Mouse (Mus musculus): ENCODE measurements around the gene Rpl10l. TPM values are rescaled to one million over a fixed set of nuclear protein-coding genes. Genes with fewer than 3 reads are reported as not detected.

Gene Rpl10l
- total RNA-seq (2012; rRNA removed), result not detected in 2 replicates
- total RNA-seq (2014; rRNA removed), result not detected in 2 replicates
- not detected in 2 replicates for polyA plus RNA-seq (2012; ENCODE audit: insufficient read length, low read depth)

DNA sequence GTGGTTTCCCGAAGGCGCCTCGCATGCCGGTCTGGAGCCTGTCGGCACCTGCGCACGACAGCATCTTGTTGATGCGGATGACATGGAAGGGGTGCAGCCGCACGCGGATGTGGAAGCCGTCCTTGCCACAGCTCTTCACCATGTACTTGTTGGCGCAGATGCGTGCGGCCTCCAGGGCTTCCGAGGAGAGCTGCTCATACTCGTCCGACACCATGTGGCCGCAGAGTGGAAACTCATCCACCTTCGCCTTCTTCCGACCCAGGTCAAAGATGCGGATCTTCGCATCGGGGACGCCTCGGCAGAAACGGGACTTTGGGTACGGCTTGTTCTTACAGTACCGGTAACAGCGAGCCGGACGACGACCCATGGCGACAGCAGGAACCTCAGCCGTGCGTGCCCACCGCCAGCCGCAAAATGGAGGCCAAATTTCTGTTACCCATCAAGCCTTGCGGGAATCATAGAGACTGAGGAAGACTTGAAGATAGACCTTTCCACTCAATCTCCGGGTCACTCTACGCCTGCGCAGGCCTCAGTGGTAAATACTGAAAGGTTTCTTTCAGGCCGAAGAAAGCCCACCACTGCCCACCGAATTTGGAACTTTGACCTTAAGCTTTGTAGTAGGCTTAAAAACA, at the start of gene Rpl10l:
Gene Rpl10l (minus strand): TSS at position 411 of the 632 bp plus-strand sequence.
- H3K4me3 ChIP-seq (replicated peaks in 1 of 3; ENCODE audit: low read depth in 2 of 3, low read length in 2 of 3, poor library complexity in 1 of 3), result no peak within 1 kb of the TSS
- no peak for TF ChIP-seq PAX5 (IDR thresholded peaks at IDR 0.05; ENCODE audit: low read length)
- TF ChIP-seq MAZ (IDR thresholded peaks at IDR 0.05; ENCODE audit: low read depth, low read length), result no peak
- no peak for TF ChIP-seq JUN (IDR thresholded peaks at IDR 0.05; ENCODE audit: insufficient read depth, low read depth, low read length)
- no peak within 1 kb of the TSS for H3K27ac ChIP-seq (ENCODE audit: insufficient read depth, low read depth)
- H3K4me2 ChIP-seq (ENCODE audit: insufficient read depth, low read depth, poor library complexity, severe bottlenecking), result no peak within 1 kb of the TSS
- dilution Hi-C loops (cut with MboI; ENCODE audit: extremely low pct_ligation_motif_present, extremely low pct_unique_long_range_greater_than_20kb, low sequenced_read_pairs) (no loop called here), in situ Hi-C loops (cut with MboI; ENCODE audit: low pct_ligation_motif_present, low pct_unique_long_range_greater_than_20kb, low sequenced_read_pairs) (no loop called here)
- no peak within 1 kb of the TSS for H3K9ac ChIP-seq (ENCODE audit: insufficient read depth, low read depth)
- H3K27me3 ChIP-seq (replicated peaks), result no peaks in the 10 kb centered on the region
- H3K36me3 ChIP-seq (replicated peaks in 1 of 2; ENCODE audit: control insufficient read depth in 1 of 2, insufficient read depth in 1 of 2, low read length in 1 of 2), result no peaks in the 10 kb centered on the region
- DNase-seq (ENCODE audit: extremely low read depth), result no peak
- H3K9me3 ChIP-seq (replicated peaks; ENCODE audit: low read length), result peaks cover 3% of the 10 kb centered on the region
- H3K79me2 ChIP-seq (replicated peaks; ENCODE audit: control insufficient read depth, extremely low read depth, insufficient read depth, poor library complexity, severe bottlenecking), result no peaks in the 10 kb centered on the region
- no peaks in the 10 kb centered on the region for H3K4me1 ChIP-seq (ENCODE audit: control insufficient read depth in 1 of 2, insufficient read depth in 2 of 2)

DNA sequence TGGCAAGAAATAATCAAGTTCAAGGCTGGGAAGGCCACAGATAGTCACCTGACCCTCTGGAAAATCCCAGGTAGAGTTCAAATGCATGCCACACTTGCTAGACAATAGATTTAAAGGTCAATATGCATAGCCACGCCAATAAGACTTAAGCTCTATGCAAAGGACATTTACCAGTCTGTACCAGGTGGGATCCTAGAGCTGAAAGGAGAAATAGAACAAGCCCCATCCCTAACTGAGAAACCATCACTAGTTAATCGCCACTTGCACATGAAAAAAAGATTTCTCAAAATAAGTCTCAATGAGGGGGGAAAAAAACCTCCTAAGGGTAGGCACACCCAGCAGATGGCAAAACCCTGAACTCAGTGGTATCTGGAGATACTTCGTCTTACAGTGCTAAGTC, 8.3 kb downstream of the Rpl10l start:
- in situ Hi-C loops (cut with MboI; ENCODE audit: low pct_ligation_motif_present, low pct_unique_long_range_greater_than_20kb, low sequenced_read_pairs), result no loop called here
- no peak for TF ChIP-seq POLR2AphosphoS2 (IDR thresholded peaks at IDR 0.05; ENCODE audit: low read depth, low read length)
- no peak for TF ChIP-seq ZNF384 (IDR thresholded peaks at IDR 0.05; ENCODE audit: low read depth, low read length)
- no peak for TF ChIP-seq ZKSCAN1 (IDR thresholded peaks at IDR 0.05; ENCODE audit: borderline replicate concordance, low read depth, low read length)
- no peak for TF ChIP-seq ELF1 (IDR thresholded peaks at IDR 0.05; ENCODE audit: low read depth, low read length)
- TF ChIP-seq MAX (IDR thresholded peaks at IDR 0.05; ENCODE audit: low read length), result no peak
- no peak for TF ChIP-seq RAD21 (IDR thresholded peaks at IDR 0.05; ENCODE audit: low read depth, low read length)
- TF ChIP-seq SMC3 (IDR thresholded peaks at IDR 0.05; ENCODE audit: low read depth, low read length), result no peak
- TF ChIP-seq JUND (conservative IDR thresholded peaks at IDR 0.05; ENCODE audit: low read depth, low read length), result no peak
- TF ChIP-seq CTCF (conservative IDR thresholded peaks at IDR 0.05 in 1 of 2, IDR thresholded peaks at IDR 0.05 in 1 of 2; ENCODE audit: low read depth in 2 of 2, low read length in 2 of 2), result no peak
- TF ChIP-seq SIN3A (IDR thresholded peaks at IDR 0.05; ENCODE audit: low read length), result no peak
- TF ChIP-seq PAX5 (IDR thresholded peaks at IDR 0.05; ENCODE audit: low read length), result no peak
- TF ChIP-seq RCOR1 (conservative IDR thresholded peaks at IDR 0.05; ENCODE audit: low read depth, low read length), result no peak
- TF ChIP-seq ETS1 (conservative IDR thresholded peaks at IDR 0.05; ENCODE audit: low read depth, low read length), result no peak
- TF ChIP-seq NELFE (IDR thresholded peaks at IDR 0.05; ENCODE audit: low read depth, low read length), result no peak
- TF ChIP-seq MXI1 (IDR thresholded peaks at IDR 0.05; ENCODE audit: low read depth, low read length), result no peak
- TF ChIP-seq MEF2A (IDR thresholded peaks at IDR 0.05; ENCODE audit: borderline replicate concordance, low read depth, low read length), result no peak
- TF ChIP-seq MYC (IDR thresholded peaks at IDR 0.05; ENCODE audit: low read depth, low read length), result no peak
- TF ChIP-seq BHLHE40 (IDR thresholded peaks at IDR 0.05; ENCODE audit: low read depth, low read length), result no peak
- no peaks in the 10 kb centered on the region for H3K27me3 ChIP-seq (replicated peaks)

More for the DNA sequence above, 8.3 kb downstream of the Rpl10l start:
- no peak overlapping the region for H3K27ac ChIP-seq (ENCODE audit: insufficient read depth, low read depth)
- no peak for DNase-seq (ENCODE audit: extremely low read depth)
- H3K36me3 ChIP-seq (replicated peaks in 1 of 2; ENCODE audit: control insufficient read depth in 1 of 2, insufficient read depth in 1 of 2, low read length in 1 of 2), result no peaks in the 10 kb centered on the region
- H3K4me1 ChIP-seq (ENCODE audit: control insufficient read depth in 1 of 2, insufficient read depth in 2 of 2), result peaks cover 0 to 5% of the 10 kb centered on the region in 2 experiments; a peak in 2 of 4 replicates
- no peaks in the 10 kb centered on the region for H3K79me2 ChIP-seq (replicated peaks; ENCODE audit: control insufficient read depth, extremely low read depth, insufficient read depth, poor library complexity, severe bottlenecking)
- dilution Hi-C loops (cut with MboI; ENCODE audit: extremely low pct_ligation_motif_present, extremely low pct_unique_long_range_greater_than_20kb, low sequenced_read_pairs), result no loop called here
- no peak overlapping the region for H3K4me3 ChIP-seq (replicated peaks in 1 of 3; ENCODE audit: low read depth in 2 of 3, low read length in 2 of 3, poor library complexity in 1 of 3)
- H3K4me2 ChIP-seq (ENCODE audit: insufficient read depth, low read depth, poor library complexity, severe bottlenecking), result no peak overlapping the region
- peaks cover 2% of the 10 kb centered on the region for H3K9me3 ChIP-seq (replicated peaks; ENCODE audit: low read length)
- H3K9ac ChIP-seq (ENCODE audit: insufficient read depth, low read depth), result no peak overlapping the region

Measured in CH12.LX (cell line).